Mouse (Mus musculus) stomach, postnatal 0 days (tissue): ENCODE measurements around the gene Dock4. TPM values are rescaled to one million over a fixed set of nuclear protein-coding genes. Genes with fewer than 3 reads are reported as not detected.
A peak's percentile ranks its signal among the peaks of the same experiment; 100 is the strongest.

Experiments used
- ATAC-seq: fragments of 200-750 bp; cut with Nextera tagmentation; 2 replicates; pipeline ENCODE4 v1.8.0; 2017; ENCODE audit not compliant: low FRiP score, low TSS enrichment
- DNase-seq: peaks from one replicate; pipeline ENCODE4 v3.0.0-alpha.2; 2016; ENCODE audit warnings: low spot score
- H3K27ac ChIP-seq: fragments of 300-500 bp; sonication (generic); replicated peaks from 2 replicates; pipeline ENCODE4 v1.5.1; 2014; ENCODE audit warnings: mild to moderate bottlenecking, control low read depth
- H3K27me3 ChIP-seq: fragments of 300-500 bp; sonication (generic); 2 replicates; pipeline ENCODE4 v1.6.1; 2014; ENCODE audit warnings: low read length; ENCODE audit not compliant: control insufficient read depth, insufficient read depth
- H3K36me3 ChIP-seq: fragments of 300-500 bp; sonication (generic); 2 replicates; pipeline ENCODE4 v1.6.1; 2014; ENCODE audit warnings: low read length, mixed read lengths; ENCODE audit not compliant: control insufficient read depth, insufficient read depth
- H3K4me1 ChIP-seq: fragments of 300-500 bp; sonication (generic); replicated peaks from 2 replicates; pipeline ENCODE4 v1.6.1; 2014; ENCODE audit warnings: antibody characterized with exemption; ENCODE audit not compliant: control insufficient read depth, insufficient read depth
- H3K4me2 ChIP-seq: fragments of 300-500 bp; sonication (generic); replicated peaks from 2 replicates; pipeline ENCODE4 v1.6.1; 2014; ENCODE audit warnings: low read depth, mild to moderate bottlenecking, control low read depth, moderate library complexity
- H3K4me3 ChIP-seq: fragments of 300-500 bp; sonication (generic); 2 replicates; pipeline ENCODE4 v1.5.1; 2014; ENCODE audit warnings: low read depth, low read length, control low read depth
- H3K9ac ChIP-seq: fragments of 300-500 bp; sonication (generic); 2 replicates; pipeline ENCODE4 v1.6.1; 2014; ENCODE audit warnings: mild to moderate bottlenecking, low read length, control low read depth, mixed read lengths
- H3K9me3 ChIP-seq: fragments of 300-500 bp; sonication (generic); 2 replicates; pipeline ENCODE4 v1.6.1; 2016; ENCODE audit warnings: low read length; ENCODE audit not compliant: control insufficient read depth
- CTCF ChIP-seq: IDR thresholded peaks from 2 replicates; pipeline ENCODE4 v1.5.1; 2016; ENCODE audit warnings: antibody characterized with exemption, low read depth, mild to moderate bottlenecking, moderate library complexity
- EP300 ChIP-seq: optimal IDR thresholded peaks from 2 replicates; pipeline ENCODE3; 2016; ENCODE audit warnings: antibody characterized with exemption
- WGBS: fragments of 180-500 bp; shearing (Covaris S2); extraction: QIAGEN DNeasy Blood & Tissue Kit; methylation state at CpG from one replicate; pipeline ENCODE4 v1.1.7; 2014; 5-methylcytosine and 5-hydroxymethylcytosine counted together
- polyA plus RNA-seq: library from polyadenylated mRNA; unstranded; fragments of >200 nt; fragmentation: Nextera tagmentation; extraction: Ambion mirVana; gene quantifications from 2 replicates; pipeline ENCODE4 v1.2.1, GENCODE M21; 2015

The Dock4 gene
- polyA plus RNA-seq, 1 experiment from 2014 or later, result 3.1 TPM

GRCm38 (mm10) chr12:40449119-40449795 lies 3.5 kb downstream of the Dock4 start:
- no peak for TF ChIP-seq EP300
- TF ChIP-seq CTCF, result no peak
- DNase-seq, result no peak
- Histone ChIP-seq H3K27ac (no peak overlapping the region), H3K9ac (no peak overlapping the region), H3K4me3 (no peak overlapping the region), H3K27me3 (no peaks in the 10 kb centered on the region), H3K4me1 (no peaks in the 10 kb centered on the region), H3K9me3 (no peaks in the 10 kb centered on the region), H3K36me3 (no peaks in the 10 kb centered on the region), H3K4me2 (no peak overlapping the region)
- 65% methylated on average over 9 of the region's 9 CpGs for WGBS
- ATAC-seq, result no peak

- H3K4me1 ChIP-seq, result no peaks in the 10 kb centered on the region
- 79% methylated on average over 2 of the region's 2 CpGs for WGBS
- no peaks in the 10 kb centered on the region for H3K36me3 ChIP-seq
- no peak overlapping the region for H3K4me3 ChIP-seq
- no peaks in the 10 kb centered on the region for H3K9me3 ChIP-seq
- ATAC-seq (no peak), DNase-seq (no peak)
- no peak overlapping the region for H3K4me2 ChIP-seq
- TF ChIP-seq EP300 (no peak), CTCF (no peak)
- no peak overlapping the region for H3K27ac ChIP-seq
- no peaks in the 10 kb centered on the region for H3K27me3 ChIP-seq
- no peak overlapping the region for H3K9ac ChIP-seq
These were observed 10.8 kb downstream of the Dock4 start for GRCm38 (mm10) chr12:40456517-40456916.

- Histone ChIP-seq H3K9ac (no peak overlapping the region), H3K36me3 (no peaks in the 10 kb centered on the region), H3K27ac (no peak overlapping the region), H3K4me3 (no peak overlapping the region), H3K4me2 (no peak overlapping the region), H3K27me3 (no peaks in the 10 kb centered on the region), H3K9me3 (no peaks in the 10 kb centered on the region), H3K4me1 (no peaks in the 10 kb centered on the region)
- no peak for DNase-seq
- no peak for TF ChIP-seq CTCF
- TF ChIP-seq EP300, result no peak
- WGBS, result 39% methylated on average over 3 of the region's 3 CpGs
- ATAC-seq, result peak; percentile 91
These were observed 13.2 kb downstream of the Dock4 start for GRCm38 (mm10) chr12:40458977-40459376.

GRCm38 (mm10) chr12:40459673-40460265 lies 14.0 kb downstream of the Dock4 start:
- Histone ChIP-seq H3K9ac (no peak overlapping the region), H3K4me2 (no peak overlapping the region), H3K27ac (peak overlapping the region; percentile 49; the same call in 1 of the 2 replicates)

GRCm38 (mm10) chr12:40462693-40463235 lies 17.0 kb downstream of the Dock4 start:
- H3K27ac ChIP-seq, result no peak overlapping the region
- no peak overlapping the region for H3K4me2 ChIP-seq
- no peak overlapping the region for H3K9ac ChIP-seq
- TF ChIP-seq EP300 (no peak), CTCF (no peak)
- no peaks in the 10 kb centered on the region for H3K9me3 ChIP-seq
- no peak for ATAC-seq
- no peak for DNase-seq
- WGBS, result 53% methylated on average over 7 of the region's 7 CpGs
- no peaks in the 10 kb centered on the region for H3K36me3 ChIP-seq
- H3K27me3 ChIP-seq, result no peaks in the 10 kb centered on the region
- H3K4me3 ChIP-seq, result no peak overlapping the region
- H3K4me1 ChIP-seq, result no peaks in the 10 kb centered on the region

More at GRCm38 (mm10) chr12:40459673-40460265, 14.0 kb downstream of the Dock4 start:
- DNase-seq, result no peak
- no peak for TF ChIP-seq CTCF
- no peak for TF ChIP-seq EP300
- Histone ChIP-seq H3K9me3 (no peaks in the 10 kb centered on the region), H3K36me3 (no peaks in the 10 kb centered on the region), H3K4me3 (no peak overlapping the region), H3K4me1 (no peaks in the 10 kb centered on the region), H3K27me3 (no peaks in the 10 kb centered on the region)
- 67% methylated on average over 6 of the region's 6 CpGs for WGBS
- ATAC-seq, result no peak

GRCm38 (mm10) chr12:40463828-40464227 lies 18.1 kb downstream of the Dock4 start:
- ATAC-seq (no peak), DNase-seq (no peak)
- no peak overlapping the region for H3K27ac ChIP-seq
- H3K4me3 ChIP-seq, result no peak overlapping the region
- H3K9ac ChIP-seq, result no peak overlapping the region
- no peaks in the 10 kb centered on the region for H3K27me3 ChIP-seq
- no peaks in the 10 kb centered on the region for H3K9me3 ChIP-seq
- WGBS, result 63% methylated on average over 2 of the region's 2 CpGs
- no peaks in the 10 kb centered on the region for H3K36me3 ChIP-seq
- no peak overlapping the region for H3K4me2 ChIP-seq
- H3K4me1 ChIP-seq, result no peaks in the 10 kb centered on the region
- TF ChIP-seq CTCF, result no peak
- no peak for TF ChIP-seq EP300
